Mouse (Mus musculus) stomach, embryonic 14.5 days (tissue): Measurements from ENCODE around the gene Cks1b. TPM values are rescaled to one million over a fixed set of nuclear protein-coding genes. Genes with fewer than 3 reads are reported as not detected.

ENCODE experiments used
- ATAC-seq: fragments of 200-750 bp; cut with Nextera tagmentation; 2 replicates; pipeline ENCODE4 v1.8.0; 2017; ENCODE audit warnings: low read depth, moderate TSS enrichment; ENCODE audit not compliant: insufficient number of reproducible peaks, insufficient read depth, low FRiP score
- H3K27ac ChIP-seq: fragments of 300-500 bp; sonication (generic); 2 replicates; pipeline ENCODE4 v1.5.1; 2014; ENCODE audit warnings: mild to moderate bottlenecking, low read length, moderate library complexity, mixed read lengths
- H3K27me3 ChIP-seq: fragments of 300-500 bp; sonication (generic); 2 replicates; pipeline ENCODE4 v1.6.1; 2014; ENCODE audit warnings: low read length, control low read depth, mixed read lengths; ENCODE audit not compliant: control insufficient read depth, insufficient read depth
- H3K36me3 ChIP-seq: fragments of 300-500 bp; sonication (generic); 2 replicates; pipeline ENCODE4 v1.6.1; 2014; ENCODE audit warnings: mild to moderate bottlenecking, control low read depth, low read length, moderate library complexity, mixed read lengths; ENCODE audit not compliant: control insufficient read depth, insufficient read depth
- H3K4me1 ChIP-seq: fragments of 300-500 bp; sonication (generic); 2 replicates; pipeline ENCODE4 v1.6.1; 2014; ENCODE audit warnings: low read length, control low read depth, mixed read lengths; ENCODE audit not compliant: control insufficient read depth, insufficient read depth
- H3K4me2 ChIP-seq: fragments of 300-500 bp; sonication (generic); replicated peaks from 2 replicates; pipeline ENCODE4 v1.6.1; 2014; ENCODE audit warnings: low read depth, low read length, control low read depth
- H3K4me3 ChIP-seq: fragments of 300-500 bp; sonication (generic); 2 replicates; pipeline ENCODE4 v1.5.1; 2014; ENCODE audit warnings: low read depth, low read length, control low read depth
- H3K9ac ChIP-seq: fragments of 300-500 bp; sonication (generic); replicated peaks from 2 replicates; pipeline ENCODE4 v1.6.1; 2014; ENCODE audit warnings: low read depth, mild to moderate bottlenecking, control low read depth, low read length, moderate library complexity, mixed read lengths
- H3K9me3 ChIP-seq: fragments of 300-500 bp; sonication (generic); 2 replicates; pipeline ENCODE4 v1.6.1; 2016; ENCODE audit warnings: low read depth, low read length, control low read depth; ENCODE audit not compliant: control insufficient read depth
- WGBS: fragments of 180-500 bp; shearing (Covaris S2); extraction: QIAGEN DNeasy Blood & Tissue Kit; methylation state at CpG from one replicate; pipeline ENCODE4 v1.1.7; 2014; 5-methylcytosine and 5-hydroxymethylcytosine counted together
- polyA plus RNA-seq: library from polyadenylated mRNA; unstranded; fragments of >200 nt; fragmentation: Nextera tagmentation; extraction: Ambion mirVana; gene quantifications from 2 replicates; pipeline ENCODE4 v1.2.1, GENCODE M21; 2014

The Cks1b gene
- polyA plus RNA-seq, 1 experiment from 2014 or later: 503 TPM

DNA sequence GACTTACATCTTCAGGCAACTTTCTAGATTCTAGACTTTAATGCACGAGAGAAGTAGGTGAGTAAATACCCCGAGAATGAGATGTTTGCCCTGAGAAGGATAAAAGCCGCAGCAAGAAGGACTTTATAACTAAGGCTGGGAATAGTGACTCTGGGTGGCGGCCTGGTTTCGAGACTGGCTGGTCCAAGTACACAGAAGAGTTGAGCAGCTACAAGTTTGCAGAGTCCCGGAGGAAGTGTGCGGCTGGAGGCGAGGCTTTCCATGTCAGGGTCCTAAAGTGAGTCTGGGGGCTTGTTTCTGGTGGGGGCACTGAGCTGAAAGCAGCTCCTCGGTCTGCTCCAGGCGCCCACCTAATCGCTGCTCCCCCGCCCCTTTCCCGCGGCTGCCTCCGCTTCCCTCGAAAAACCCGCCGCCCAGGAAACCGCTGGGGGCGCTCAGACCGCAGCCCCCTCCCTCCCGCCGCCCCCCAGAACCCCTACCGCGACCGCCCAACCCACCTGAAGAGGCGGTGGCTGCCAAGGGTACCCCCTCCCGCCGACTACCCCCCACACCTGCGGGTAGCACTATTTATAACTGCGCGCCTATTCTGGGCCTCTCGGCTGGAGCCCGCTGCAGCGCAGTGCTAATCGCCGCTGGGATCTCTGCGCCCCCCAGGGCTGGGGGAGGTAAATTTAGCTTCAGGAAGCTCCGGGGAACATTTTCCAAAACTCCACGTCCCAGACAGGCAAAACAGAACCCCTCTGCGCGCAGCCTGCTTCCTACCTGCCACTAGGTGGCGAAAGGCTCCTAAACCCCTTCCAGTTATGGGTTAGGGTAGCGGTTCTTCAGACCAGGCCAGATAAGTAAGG is 22.2 kb downstream of the Cks1b start:
- no peak for ATAC-seq
- H3K27me3 ChIP-seq: no peaks in the 10 kb centered on the region
- H3K4me3 ChIP-seq: peak overlapping the region; percentile 65
- H3K4me1 ChIP-seq: peaks cover 22% of the 10 kb centered on the region
- H3K9me3 ChIP-seq: no peaks in the 10 kb centered on the region
- WGBS: under 1% methylated on average over 43 of the region's 44 CpGs
- H3K9ac ChIP-seq: peak overlapping the region; percentile 53; the same call in 1 of the 2 replicates
- H3K36me3 ChIP-seq: no peaks in the 10 kb centered on the region
- H3K27ac ChIP-seq: peak overlapping the region; percentile 30; the same call in 1 of the 2 replicates
- H3K4me2 ChIP-seq: peak overlapping the region; percentile 97

GRCm38 (mm10) chr3:89395419-89395805 is 22.8 kb downstream of the Cks1b start:
- peak overlapping the region; percentile 94 for H3K27ac ChIP-seq
- H3K4me3 ChIP-seq: peak overlapping the region; percentile 65
- WGBS: 3% methylated on average over 10 of the region's 10 CpGs
- ATAC-seq: no peak
- 0 out of 2 replicates have a peak overlapping the region, but pooled peaks have one; percentile 22 for H3K9ac ChIP-seq
- H3K9me3 ChIP-seq: no peaks in the 10 kb centered on the region
- H3K36me3 ChIP-seq: no peaks in the 10 kb centered on the region
- no peaks in the 10 kb centered on the region for H3K27me3 ChIP-seq
- H3K4me1 ChIP-seq: peaks cover 28% of the 10 kb centered on the region
- H3K4me2 ChIP-seq: peak overlapping the region; percentile 97

DNA sequence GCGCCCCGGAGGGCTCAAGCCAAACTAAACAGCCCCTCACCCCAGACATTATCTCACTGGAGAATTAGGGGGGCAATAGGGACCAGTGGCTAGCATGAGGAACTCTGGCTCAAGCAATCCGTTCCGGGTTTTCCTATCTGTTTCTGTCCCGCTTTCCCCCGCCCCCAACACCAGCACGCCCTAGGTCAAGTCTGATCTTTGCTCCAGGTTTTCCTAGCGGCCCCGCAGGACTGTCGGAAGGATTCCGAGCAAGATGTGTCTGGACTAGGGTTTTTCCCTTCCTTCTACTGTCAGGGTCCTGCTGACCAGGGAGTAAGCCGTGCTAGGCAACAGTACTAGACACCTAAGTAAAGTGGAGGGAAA is 23.3 kb downstream of the Cks1b start:
- H3K36me3 ChIP-seq: no peaks in the 10 kb centered on the region
- peak; percentile 6 for ATAC-seq
- H3K27me3 ChIP-seq: no peaks in the 10 kb centered on the region
- peak overlapping the region; percentile 65 for H3K4me3 ChIP-seq
- peaks cover 31% of the 10 kb centered on the region for H3K4me1 ChIP-seq
- H3K27ac ChIP-seq: peak overlapping the region; percentile 94
- no peaks in the 10 kb centered on the region for H3K9me3 ChIP-seq
- peak overlapping the region; percentile 97 for H3K4me2 ChIP-seq
- H3K9ac ChIP-seq: peak overlapping the region; percentile 22; the same call in 1 of the 2 replicates
- 1% methylated on average over 10 of the region's 12 CpGs for WGBS

DNA sequence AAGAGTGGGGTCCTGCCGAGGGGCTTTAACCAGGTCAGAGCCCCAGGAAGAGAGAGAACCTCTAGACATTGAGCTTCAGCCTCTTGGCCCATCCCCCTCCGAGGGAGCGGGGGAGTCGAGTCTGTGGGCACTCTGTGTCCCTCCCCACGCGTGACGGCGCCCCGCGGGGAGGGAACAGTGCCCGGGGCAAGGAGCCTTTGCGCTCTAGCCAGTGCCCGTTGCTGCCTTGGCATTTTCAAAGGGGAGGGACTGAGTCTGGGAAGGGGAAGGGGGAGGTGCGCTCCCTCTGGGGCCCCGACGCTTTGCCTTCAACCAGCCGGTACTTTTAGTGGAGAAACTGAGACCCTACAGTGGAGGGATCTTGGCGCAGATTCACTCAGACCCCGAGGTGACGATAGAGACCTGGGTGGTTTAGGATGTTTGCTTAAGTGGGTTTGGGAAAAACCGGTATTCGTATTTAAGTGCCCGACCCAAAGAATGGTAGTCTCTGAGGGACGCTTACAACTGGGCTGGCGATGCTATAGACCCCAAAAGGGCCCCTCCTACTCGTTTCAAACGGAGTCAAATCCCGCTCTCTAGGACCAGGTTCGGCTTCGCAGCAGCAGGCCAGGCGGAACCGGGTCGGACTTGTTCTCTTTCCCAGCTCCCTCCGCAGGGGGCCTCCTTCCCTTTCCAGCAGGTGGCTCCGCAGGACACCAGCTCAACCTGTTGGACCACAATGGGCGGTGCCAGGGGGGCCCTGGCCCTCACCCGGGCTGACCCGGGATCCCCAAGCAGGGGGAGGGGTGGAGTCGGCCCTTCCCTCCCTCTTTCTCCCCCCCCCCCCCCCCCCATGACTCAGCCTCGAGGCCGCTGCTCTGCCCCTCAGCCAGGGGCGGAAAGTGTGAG is 23.9 kb downstream of the Cks1b start, which contains the start of gene Zbtb7b:
Gene Zbtb7b (minus strand): TSS at position 771 of the 888 bp plus-strand sequence.
- peak within 1 kb of the TSS; percentile 97 for H3K4me2 ChIP-seq
- no peaks in the 10 kb centered on the region for H3K9me3 ChIP-seq
- H3K27me3 ChIP-seq: no peaks in the 10 kb centered on the region
- no peaks in the 10 kb centered on the region for H3K36me3 ChIP-seq
- H3K9ac ChIP-seq: peak within 1 kb of the TSS; percentile 62
- peaks cover 31% of the 10 kb centered on the region for H3K4me1 ChIP-seq
- under 1% methylated on average over 39 of the region's 42 CpGs for WGBS
- peak within 1 kb of the TSS; percentile 65 for H3K4me3 ChIP-seq
- ATAC-seq: peak; percentile 29
- peak within 1 kb of the TSS; percentile 94 for H3K27ac ChIP-seq

GRCm38 (mm10) chr3:89393605-89394004 is 24.6 kb downstream of the Cks1b start:
- Histone ChIP-seq H3K4me3 (peak overlapping the region; percentile 65), H3K9ac (peak overlapping the region; percentile 62), H3K9me3 (no peaks in the 10 kb centered on the region), H3K4me1 (peaks cover 31% of the 10 kb centered on the region), H3K27ac (peak overlapping the region; percentile 94), H3K36me3 (no peaks in the 10 kb centered on the region), H3K4me2 (peak overlapping the region; percentile 97), H3K27me3 (no peaks in the 10 kb centered on the region)
- 1% methylated on average over 15 of the region's 15 CpGs for WGBS
- ATAC-seq: peak; percentile 94

DNA sequence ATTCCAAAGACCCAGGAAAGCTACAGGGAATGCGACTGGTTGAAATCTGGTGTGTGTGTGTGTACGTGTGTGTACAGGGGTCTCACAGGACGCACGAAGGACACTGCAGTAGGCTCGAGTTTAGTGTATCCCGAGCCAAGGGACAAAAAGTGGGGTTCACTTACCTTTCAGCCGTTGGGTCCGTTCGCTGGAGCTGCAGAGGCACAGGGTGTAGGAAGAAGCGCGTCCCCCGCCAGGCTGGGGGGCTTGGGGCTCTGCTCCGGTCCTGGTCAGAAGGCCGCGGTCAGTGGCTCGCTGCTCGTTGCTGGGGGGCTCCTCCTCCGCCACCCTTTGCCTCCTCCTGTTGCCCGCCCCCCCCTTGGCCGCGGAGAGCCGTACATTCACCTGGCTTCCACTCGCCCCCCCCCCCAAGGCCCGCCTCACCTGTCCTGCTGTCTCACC is 25.3 kb downstream of the Cks1b start:
- H3K9ac ChIP-seq: peak overlapping the region; percentile 58; the same call in 1 of the 2 replicates
- no peaks in the 10 kb centered on the region for H3K9me3 ChIP-seq
- H3K4me1 ChIP-seq: peaks cover 35% of the 10 kb centered on the region
- H3K36me3 ChIP-seq: no peaks in the 10 kb centered on the region
- no peak for ATAC-seq
- H3K27me3 ChIP-seq: no peaks in the 10 kb centered on the region
- peak overlapping the region; percentile 66; the same call in 1 of the 2 replicates for H3K27ac ChIP-seq
- H3K4me2 ChIP-seq: peak overlapping the region; percentile 97
- peak overlapping the region; percentile 54 for H3K4me3 ChIP-seq
- under 1% methylated on average over 20 of the region's 24 CpGs for WGBS

DNA sequence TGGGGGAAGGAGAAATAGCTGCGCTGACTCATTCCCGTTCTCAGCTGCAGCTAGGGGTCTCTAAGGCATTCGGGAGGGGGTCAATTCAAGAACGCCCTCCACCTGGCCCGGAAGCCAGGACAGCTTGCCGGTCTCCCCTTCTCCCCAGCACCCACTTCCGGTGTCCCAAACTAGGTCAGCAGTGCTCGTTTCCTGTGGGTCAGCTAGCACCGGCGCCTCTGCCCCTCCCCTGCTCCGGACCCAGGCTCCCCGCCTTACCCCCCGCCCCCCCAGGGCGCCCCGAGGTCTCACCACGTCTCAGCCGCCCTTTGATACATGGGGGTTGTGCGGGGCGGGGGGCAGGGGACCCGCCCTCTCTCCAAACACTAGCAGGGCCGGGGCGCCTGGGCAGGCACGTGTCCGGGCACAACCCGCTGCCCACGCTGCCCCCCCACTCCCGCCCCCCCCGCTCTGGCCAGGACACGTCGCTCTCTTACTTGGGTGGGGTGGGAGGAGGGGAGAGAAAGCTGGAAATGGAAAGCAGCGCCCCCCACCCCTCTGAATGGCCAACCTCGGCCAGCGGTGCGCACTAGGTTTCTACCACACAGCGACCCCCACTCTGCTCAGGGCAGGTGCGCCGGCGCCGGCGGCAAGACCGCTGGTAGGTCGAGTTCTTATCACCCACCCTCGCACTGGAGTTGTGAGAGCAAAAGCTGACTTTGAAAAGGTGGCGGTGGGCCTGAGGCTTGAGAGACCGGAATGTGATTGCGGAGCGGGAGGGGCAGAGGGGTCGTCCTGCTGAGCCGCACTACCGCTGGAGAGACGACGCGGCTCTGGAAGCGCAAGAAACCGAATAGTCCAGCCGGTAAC is 26.3 kb downstream of the Cks1b start:
- WGBS: under 1% methylated on average over 56 of the region's 56 CpGs
- Histone ChIP-seq H3K9me3 (no peaks in the 10 kb centered on the region), H3K27me3 (no peaks in the 10 kb centered on the region), H3K4me1 (peaks cover 43% of the 10 kb centered on the region), H3K9ac (peak overlapping the region; percentile 58), H3K4me2 (peak overlapping the region; percentile 97), H3K27ac (peak overlapping the region; percentile 66), H3K4me3 (peak overlapping the region; percentile 54), H3K36me3 (no peaks in the 10 kb centered on the region)
- no peak for ATAC-seq
